Mouse (Mus musculus) ES-E14 (cell line): Measurements from ENCODE around the gene Grip1.

Experiments used
- MAFK ChIP-seq: IDR thresholded peaks from 2 replicates; pipeline ENCODE4 v1.6.1; 2014; ENCODE audit warnings: mild to moderate bottlenecking, low read depth, low read length, inconsistent platforms; ENCODE audit not compliant: insufficient read depth
- ZC3H11A ChIP-seq: IDR thresholded peaks from 2 replicates; pipeline ENCODE4 v1.6.1; 2012; ENCODE audit warnings: low read depth, mild to moderate bottlenecking, inconsistent platforms, low read length, borderline replicate concordance

DNA sequence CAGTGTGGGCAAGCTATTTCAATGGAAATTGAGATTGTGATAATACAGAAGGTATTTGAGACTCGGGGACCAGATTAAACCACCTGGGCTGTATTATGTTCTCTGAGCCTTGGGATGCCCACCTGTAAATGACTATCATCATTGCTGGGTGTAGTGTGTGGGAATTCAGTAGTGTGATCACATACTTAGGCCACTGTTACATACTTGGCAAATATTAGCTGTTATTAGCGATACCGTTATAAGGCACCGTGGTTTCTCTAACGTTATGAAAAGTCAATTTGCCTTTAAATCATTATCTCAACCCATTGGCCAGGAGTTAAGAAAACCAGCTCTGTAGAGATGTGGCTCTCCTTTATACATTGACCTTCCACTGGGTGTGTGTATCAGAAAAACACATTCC, 479.7 kb downstream of the Grip1 start:
- TF ChIP-seq ZC3H11A = no peak
- no peak for TF ChIP-seq MAFK
